9 mouse cellular contexts compared by ENCODE assay signal in the genomic region with DNA sequence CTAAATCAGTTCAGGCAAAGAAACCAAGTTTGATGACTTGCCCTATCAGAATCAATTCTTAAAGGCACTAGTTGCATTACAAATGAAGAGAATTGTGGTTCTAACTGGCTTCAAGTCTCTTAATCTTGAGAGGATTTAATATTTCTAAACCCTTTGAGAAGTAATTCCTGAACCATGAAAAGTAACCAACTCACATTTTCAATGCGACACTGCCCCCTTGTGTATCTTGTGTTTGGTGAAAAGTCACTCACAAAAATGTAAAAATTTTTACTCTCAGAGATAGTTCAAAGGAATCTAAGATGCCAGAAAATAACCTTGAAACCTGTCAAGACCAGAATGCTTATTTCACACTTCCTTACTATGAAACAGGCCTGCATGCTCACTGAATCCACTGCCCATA. TPM values are rescaled to one million over a fixed set of nuclear protein-coding genes. Genes with fewer than 3 reads are reported as not detected.
DNase-seq lines count a peak whose midpoint lies in the region; ATAC-seq and TF ChIP-seq lines count a peak whose summit lies in the region.
"Had no signal": no experiment of that assay in that cellular context is flagged by ENCODE, and none has a peak within 500 bp of the region (broad histone marks: within the 10 kb centered on the region; RNA-seq: fewer than 3 reads in every experiment).

No protein-coding gene starts in this region.

- no peak overlapping the region for H3K4me3 ChIP-seq in forebrain, postnatal 0 days (ENCODE audit: low read depth, low read length)
- no peak overlapping the region for H3K4me3 ChIP-seq in forebrain, embryonic 11.5 days (ENCODE audit: low read depth, low read length)
- H3K4me3 ChIP-seq in midbrain, embryonic 16.5 days (ENCODE audit: low read depth, low read length), result no peak overlapping the region
- H3K4me3 ChIP-seq in midbrain, embryonic 10.5 days, result no peak overlapping the region
- H3K4me3 ChIP-seq: lung, embryonic 15.5 days had no signal

- H3K36me3 ChIP-seq in forebrain, postnatal 0 days (ENCODE audit: insufficient read depth), result no peaks in the 10 kb centered on the region
- H3K36me3 ChIP-seq in forebrain, embryonic 11.5 days (ENCODE audit: control insufficient read depth, insufficient read depth, low read length), result no peaks in the 10 kb centered on the region; the same call in 1 of the 2 replicates
- no peaks in the 10 kb centered on the region for H3K36me3 ChIP-seq in midbrain, embryonic 16.5 days (ENCODE audit: control insufficient read depth, insufficient read depth, low read length)
- peaks cover 45% of the 10 kb centered on the region for H3K36me3 ChIP-seq in midbrain, embryonic 10.5 days
- H3K36me3 ChIP-seq: lung, embryonic 15.5 days had no signal

- H3K4me1 ChIP-seq in forebrain, postnatal 0 days (ENCODE audit: insufficient read depth), result peaks cover 3% of the 10 kb centered on the region; the same call in 1 of the 2 replicates
- H3K4me1 ChIP-seq in forebrain, embryonic 11.5 days (replicated peaks; ENCODE audit: control insufficient read depth, insufficient read depth, low read length), result peaks cover 9% of the 10 kb centered on the region; the same call in 1 of the 2 replicates
- peaks cover 7% of the 10 kb centered on the region; the same call in 1 of the 2 replicates for H3K4me1 ChIP-seq in midbrain, embryonic 16.5 days (ENCODE audit: control insufficient read depth, insufficient read depth, low read length)
- peaks cover 30% of the 10 kb centered on the region for H3K4me1 ChIP-seq in midbrain, embryonic 10.5 days
- H3K4me1 ChIP-seq: lung, embryonic 15.5 days had no signal

- ATAC-seq in forebrain, postnatal 0 days, result no peak
- ATAC-seq in forebrain, embryonic 11.5 days (replicated peaks; ENCODE audit: low FRiP score), result no peak
- 0 out of 2 replicates have a peak, but pooled peaks have one; percentile 46 for ATAC-seq in midbrain, embryonic 16.5 days

- no peak overlapping the region for H3K27ac ChIP-seq in forebrain, postnatal 0 days (ENCODE audit: low read depth, low read length)
- H3K27ac ChIP-seq in forebrain, embryonic 11.5 days (ENCODE audit: low read depth, low read length), result no peak overlapping the region
- H3K27ac ChIP-seq in midbrain, embryonic 16.5 days (ENCODE audit: low read length), result no peak overlapping the region
- H3K27ac ChIP-seq in midbrain, embryonic 10.5 days (replicated peaks), result no peak overlapping the region
- H3K27ac ChIP-seq: lung, embryonic 15.5 days had no signal

- no peak overlapping the region for H3K9ac ChIP-seq in forebrain, postnatal 0 days
- no peak overlapping the region for H3K9ac ChIP-seq in forebrain, embryonic 11.5 days (ENCODE audit: low read length)
- no peak overlapping the region for H3K9ac ChIP-seq in midbrain, embryonic 16.5 days (ENCODE audit: low read depth, low read length)
- H3K9ac ChIP-seq: lung, embryonic 15.5 days had no signal

- H3K9me3 ChIP-seq in forebrain, postnatal 0 days (ENCODE audit: low read length), result no peaks in the 10 kb centered on the region
- no peaks in the 10 kb centered on the region for H3K9me3 ChIP-seq in forebrain, embryonic 11.5 days (ENCODE audit: control insufficient read depth, low read length)
- no peaks in the 10 kb centered on the region for H3K9me3 ChIP-seq in midbrain, embryonic 16.5 days (replicated peaks; ENCODE audit: control insufficient read depth, low read length, poor library complexity, severe bottlenecking)
- H3K9me3 ChIP-seq in midbrain, embryonic 10.5 days (replicated peaks), result no peaks in the 10 kb centered on the region
- H3K9me3 ChIP-seq: lung, embryonic 15.5 days had no signal

- H3K27me3 ChIP-seq in forebrain, postnatal 0 days (ENCODE audit: insufficient read depth, low read length), result no peaks in the 10 kb centered on the region
- no peaks in the 10 kb centered on the region for H3K27me3 ChIP-seq in forebrain, embryonic 11.5 days (ENCODE audit: control insufficient read depth, insufficient read depth, low read length)
- H3K27me3 ChIP-seq in midbrain, embryonic 16.5 days (ENCODE audit: control insufficient read depth, insufficient read depth, low read depth, low read length), result no peaks in the 10 kb centered on the region
- no peaks in the 10 kb centered on the region for H3K27me3 ChIP-seq in midbrain, embryonic 10.5 days (ENCODE audit: low read depth, poor library complexity, severe bottlenecking)
- H3K27me3 ChIP-seq: lung, embryonic 15.5 days had no signal

- peak; percentile 73 for TF ChIP-seq CTCF in forebrain, postnatal 0 days (IDR thresholded peaks at IDR 0.05; ENCODE audit: low read depth)

- WGBS in forebrain, postnatal 0 days, result 65% methylated on average over 1 of the region's 1 CpGs
- 71% methylated on average over 1 of the region's 1 CpGs for WGBS in forebrain, embryonic 11.5 days
- WGBS in midbrain, embryonic 16.5 days, result 74% methylated on average over 1 of the region's 1 CpGs
- 67% methylated on average over 1 of the region's 1 CpGs for WGBS in midbrain, embryonic 10.5 days

- peak; percentile 86 for DNase-seq in forebrain, postnatal 0 days
- DNase-seq in forebrain, embryonic 11.5 days (ENCODE audit: low spot score), result no peak
- no peak for DNase-seq in midbrain, embryonic 10.5 days (ENCODE audit: low spot score)
- peak; percentile 36 for DNase-seq in embryo, embryonic 11.5 days (ENCODE audit: low read depth, low spot score)
- peak; percentile 64 to 67 for DNase-seq in layer of hippocampus, postnatal 10 days (ENCODE audit: low spot score in 2 of 2)
- DNase-seq in right cerebral cortex, postnatal 4 days, result peak; percentile 67
- no peak for DNase-seq in spleen, postnatal 10 days (ENCODE audit: low spot score in 2 of 2)

- H3K4me2 ChIP-seq in forebrain, postnatal 0 days (ENCODE audit: low read depth), result no peak overlapping the region
- no peak overlapping the region for H3K4me2 ChIP-seq in forebrain, embryonic 11.5 days (ENCODE audit: low read depth, low read length, severe bottlenecking)
- H3K4me2 ChIP-seq in midbrain, embryonic 16.5 days (ENCODE audit: low read length), result no peak overlapping the region
- H3K4me2 ChIP-seq: lung, embryonic 15.5 days had no signal

RNA-seq across cellular contexts. Expression of a gene that starts 31.0 kb away (rescaled TPM):
- total RNA-seq in forebrain, postnatal 0 days (2014; rRNA removed), result 6.5 and 14.4 TPM in 2 replicates
- 1.6 and 3.5 TPM in 2 replicates for polyA plus RNA-seq in forebrain, postnatal 0 days (2015; fragmentation: Nextera tagmentation; extraction: Ambion mirVana)
- 27.5 and 27.6 TPM in 2 replicates for polyA plus RNA-seq in forebrain, embryonic 11.5 days (2014; fragmentation: Nextera tagmentation; extraction: Ambion mirVana)
- 11.8 and 11.9 TPM in 2 replicates for polyA plus RNA-seq in midbrain, embryonic 16.5 days (2015; fragmentation: Nextera tagmentation; extraction: Ambion mirVana)
- polyA plus RNA-seq in midbrain, embryonic 10.5 days (2016; fragmentation: Nextera tagmentation; extraction: Ambion mirVana), result 27.5 and 33.1 TPM in 2 replicates
- total RNA-seq in layer of hippocampus, postnatal 10 days (2021), result 1 to 10 TPM; 6.0 to 9.6 TPM

Comparison
In these comparisons a context has a peak if more than half of its experiments do, and no peak if none do; other contexts are left out.
1. DNase-seq: peak in forebrain, postnatal 0 days (single experiment), embryo, embryonic 11.5 days (single experiment), layer of hippocampus, postnatal 10 days (2 of 2) and right cerebral cortex, postnatal 4 days (single experiment); none in forebrain, embryonic 11.5 days (single experiment), midbrain, embryonic 10.5 days (single experiment) and spleen, postnatal 10 days (0 of 2).